Mouse (Mus musculus): ENCODE data around the gene Ctsl. TPM values are rescaled to one million over a fixed set of nuclear protein-coding genes. Genes with fewer than 3 reads are reported as not detected.

Gene Ctsl
- 103 and 116 TPM in 2 replicates for total RNA-seq (2014; rRNA removed)
- polyA plus RNA-seq (2015; fragmentation: Nextera tagmentation; extraction: Ambion mirVana) = 203 and 219 TPM in 2 replicates

DNA sequence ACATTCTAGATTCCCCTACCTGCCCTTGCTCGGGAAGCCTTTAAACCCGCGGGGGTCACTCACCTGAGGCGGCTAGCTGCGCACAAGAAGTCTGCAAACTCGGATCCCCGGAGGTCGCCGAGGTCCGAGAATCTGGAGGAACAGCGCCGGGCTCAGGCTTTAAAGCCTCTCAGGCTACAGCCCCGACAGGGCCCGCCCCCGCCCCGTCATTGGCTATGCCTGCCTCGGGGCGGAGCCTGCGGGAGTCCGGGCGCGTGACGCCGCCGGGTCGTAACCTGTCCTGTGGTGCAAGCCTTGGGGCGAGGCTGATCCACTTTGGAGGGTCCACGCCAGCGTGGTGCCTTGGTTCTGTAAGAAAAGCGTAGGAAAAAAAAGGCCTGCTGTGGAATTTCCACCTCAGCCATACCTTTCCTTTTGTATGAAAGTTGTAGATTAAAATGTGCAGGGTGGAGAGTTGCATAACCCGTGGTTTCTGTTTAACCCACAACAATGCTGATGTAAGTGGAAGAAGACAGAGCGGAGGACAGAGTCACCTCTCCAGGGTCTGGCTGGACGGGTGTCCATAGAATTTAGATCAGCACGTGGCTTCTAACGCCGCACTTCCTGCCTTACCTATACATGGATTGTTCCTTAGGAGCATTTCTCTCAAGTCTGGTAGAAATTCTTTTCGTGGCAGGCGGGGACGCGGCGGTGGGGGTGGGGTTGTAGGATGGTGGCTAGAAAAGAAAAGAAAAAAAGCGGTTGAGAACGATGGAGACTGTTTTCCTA is at the start of gene Ctsl:
Ctsl (minus strand) TSS at position 718 of the 768 bp plus-strand sequence.
- Histone ChIP-seq H3K4me3 (ENCODE audit: low read length) (peak within 1 kb of the TSS; percentile 85), H3K4me2 (ENCODE audit: low read depth, low read length) (peak within 1 kb of the TSS; percentile 86), H3K9ac (replicated peaks; ENCODE audit: low read length) (peak within 1 kb of the TSS; percentile 81), H3K36me3 (ENCODE audit: insufficient read depth, low read length) (peaks cover 14% of the 10 kb centered on the region), H3K27ac (peak within 1 kb of the TSS; percentile 65; the same call in 1 of the 2 replicates), H3K4me1 (ENCODE audit: insufficient read depth, low read length) (no peaks in the 10 kb centered on the region; the same call in 1 of the 2 replicates), H3K9me3 (ENCODE audit: low read length) (no peaks in the 10 kb centered on the region), H3K27me3 (ENCODE audit: insufficient read depth, low read length) (no peaks in the 10 kb centered on the region)
- ATAC-seq (peak; percentile 99), DNase-seq (ENCODE audit: low spot score) (peak; percentile 93)
- WGBS = 0% methylated on average over 43 of the region's 43 CpGs
- no peak for TF ChIP-seq CTCF (IDR thresholded peaks at IDR 0.05; ENCODE audit: low read depth)

- Histone ChIP-seq H3K4me1 (ENCODE audit: insufficient read depth, low read length) (no peaks in the 10 kb centered on the region), H3K9ac (replicated peaks; ENCODE audit: low read length) (no peak overlapping the region), H3K4me3 (ENCODE audit: low read length) (no peak overlapping the region), H3K27me3 (ENCODE audit: insufficient read depth, low read length) (no peaks in the 10 kb centered on the region), H3K9me3 (ENCODE audit: low read length) (no peaks in the 10 kb centered on the region), H3K4me2 (ENCODE audit: low read depth, low read length) (no peak overlapping the region), H3K27ac (no peak overlapping the region), H3K36me3 (ENCODE audit: insufficient read depth, low read length) (no peaks in the 10 kb centered on the region)
- ATAC-seq = no peak
- TF ChIP-seq CTCF (IDR thresholded peaks at IDR 0.05; ENCODE audit: low read depth) = no peak
- DNase-seq (ENCODE audit: low spot score) = peak; percentile 39
- WGBS = 50% methylated on average over 5 of the region's 5 CpGs
These were observed 46.4 kb upstream of the Ctsl start for GRCm38 (mm10) chr13:64416955-64417601.

DNA sequence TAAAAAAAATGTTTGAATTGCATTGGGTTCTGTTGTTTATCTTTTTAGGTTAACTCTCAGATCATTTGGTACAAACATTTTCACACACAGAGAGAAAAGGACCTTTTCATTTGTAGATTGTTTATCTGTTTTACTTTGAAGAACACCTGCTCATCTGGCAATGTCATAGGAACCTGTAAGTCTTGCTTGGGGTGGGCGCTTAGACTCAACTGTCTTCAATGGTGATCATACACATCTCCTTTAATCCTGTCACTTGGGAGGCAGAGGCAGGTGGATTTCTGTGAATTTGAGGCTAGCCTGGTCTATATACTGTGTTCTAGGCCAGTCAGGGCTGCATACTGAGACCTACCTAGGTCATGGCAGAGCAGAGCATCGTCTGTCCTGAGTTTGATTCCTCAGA is 45.0 kb upstream of the Ctsl start:
- 93% methylated on average over 2 of the region's 2 CpGs for WGBS
- no peaks in the 10 kb centered on the region for H3K27me3 ChIP-seq (ENCODE audit: insufficient read depth, low read length)
- H3K4me3 ChIP-seq (ENCODE audit: low read length) = no peak overlapping the region
- H3K9me3 ChIP-seq (ENCODE audit: low read length) = no peaks in the 10 kb centered on the region
- no peak overlapping the region for H3K27ac ChIP-seq
- no peaks in the 10 kb centered on the region for H3K4me1 ChIP-seq (ENCODE audit: insufficient read depth, low read length)
- no peak for TF ChIP-seq CTCF (IDR thresholded peaks at IDR 0.05; ENCODE audit: low read depth)
- DNase-seq (ENCODE audit: low spot score) = no peak
- no peak overlapping the region for H3K9ac ChIP-seq (replicated peaks; ENCODE audit: low read length)
- ATAC-seq = no peak
- no peak overlapping the region for H3K4me2 ChIP-seq (ENCODE audit: low read depth, low read length)
- H3K36me3 ChIP-seq (ENCODE audit: insufficient read depth, low read length) = no peaks in the 10 kb centered on the region

DNA sequence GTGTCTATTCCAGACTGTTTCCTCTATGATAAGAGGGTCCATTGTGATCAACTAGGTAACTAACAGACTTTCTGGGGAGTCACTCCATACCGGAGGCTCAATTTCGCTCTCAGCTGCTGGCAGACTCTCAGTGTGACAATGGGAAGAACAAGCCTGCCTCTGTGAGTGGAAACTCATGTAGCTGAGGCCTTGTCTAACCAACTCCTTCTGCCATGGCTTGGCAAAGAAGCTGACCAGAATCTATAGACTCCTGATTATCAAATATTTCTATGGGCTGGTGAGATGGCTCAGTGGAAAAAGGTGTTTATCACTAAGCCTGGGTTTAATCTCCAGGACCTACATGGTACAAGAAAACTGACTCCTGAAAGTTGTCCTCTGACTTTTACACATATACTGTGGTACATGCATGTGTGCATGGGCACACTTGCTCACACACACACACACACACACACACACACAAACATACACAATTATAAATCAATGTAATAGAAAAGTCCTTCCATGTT is 42.1 kb upstream of the Ctsl start:
- H3K27me3 ChIP-seq (ENCODE audit: insufficient read depth, low read length) = no peaks in the 10 kb centered on the region
- no peaks in the 10 kb centered on the region for H3K9me3 ChIP-seq (ENCODE audit: low read length)
- 75% methylated on average over 2 of the region's 2 CpGs for WGBS
- TF ChIP-seq CTCF (IDR thresholded peaks at IDR 0.05; ENCODE audit: low read depth) = no peak
- no peaks in the 10 kb centered on the region for H3K36me3 ChIP-seq (ENCODE audit: insufficient read depth, low read length)
- no peaks in the 10 kb centered on the region for H3K4me1 ChIP-seq (ENCODE audit: insufficient read depth, low read length)
- no peak for ATAC-seq
- no peak overlapping the region for H3K9ac ChIP-seq (replicated peaks; ENCODE audit: low read length)
- DNase-seq (ENCODE audit: low spot score) = no peak
- H3K4me2 ChIP-seq (ENCODE audit: low read depth, low read length) = no peak overlapping the region
- no peak overlapping the region for H3K4me3 ChIP-seq (ENCODE audit: low read length)
- H3K27ac ChIP-seq = no peak overlapping the region

DNA sequence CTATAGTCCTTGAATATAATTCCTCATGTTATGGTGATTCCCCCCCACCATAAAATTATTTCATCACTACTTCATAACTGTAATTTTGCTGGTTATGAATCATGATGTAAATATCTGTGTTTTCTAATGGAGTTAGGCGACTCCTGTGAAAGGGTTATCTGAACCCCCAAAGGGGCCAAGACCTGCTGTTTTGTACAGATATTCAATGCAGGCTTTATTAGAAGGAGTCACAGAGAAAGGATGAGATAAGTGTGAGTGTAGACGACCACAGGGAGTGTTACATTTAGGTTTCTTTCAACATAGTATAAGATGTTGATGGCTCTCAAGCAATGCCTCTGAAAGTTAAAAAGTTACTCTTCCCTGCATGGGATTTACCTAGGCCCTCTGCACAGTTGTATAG is 40.6 kb upstream of the Ctsl start:
- DNase-seq (ENCODE audit: low spot score) (no peak), ATAC-seq (no peak)
- no peaks in the 10 kb centered on the region for H3K36me3 ChIP-seq (ENCODE audit: insufficient read depth, low read length)
- H3K27ac ChIP-seq = no peak overlapping the region
- no peak for TF ChIP-seq CTCF (IDR thresholded peaks at IDR 0.05; ENCODE audit: low read depth)
- H3K9ac ChIP-seq (replicated peaks; ENCODE audit: low read length) = no peak overlapping the region
- H3K9me3 ChIP-seq (ENCODE audit: low read length) = no peaks in the 10 kb centered on the region
- no peaks in the 10 kb centered on the region for H3K4me1 ChIP-seq (ENCODE audit: insufficient read depth, low read length)
- 81% methylated on average over 2 of the region's 2 CpGs for WGBS
- no peak overlapping the region for H3K4me2 ChIP-seq (ENCODE audit: low read depth, low read length)
- H3K4me3 ChIP-seq (ENCODE audit: low read length) = no peak overlapping the region
- no peaks in the 10 kb centered on the region for H3K27me3 ChIP-seq (ENCODE audit: insufficient read depth, low read length)

DNA sequence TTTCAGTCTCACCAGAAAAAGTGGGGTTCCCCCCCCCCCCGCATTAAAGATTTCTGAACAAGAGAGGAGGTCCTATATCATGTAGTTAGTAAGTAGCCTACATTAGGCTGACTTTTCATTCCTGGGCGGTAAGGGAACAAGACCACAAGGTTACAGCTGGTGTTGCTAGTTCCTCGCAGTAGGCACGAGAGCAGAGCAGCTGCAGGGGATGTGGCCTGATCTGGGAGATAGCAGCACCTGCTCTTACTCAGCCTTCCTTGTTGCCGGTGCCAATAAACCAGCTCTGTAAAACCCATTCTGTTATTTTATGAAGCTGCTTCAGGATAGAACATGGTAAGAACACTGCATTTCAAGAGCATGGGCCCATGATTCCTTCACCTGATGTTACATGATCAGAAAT is 39.9 kb upstream of the Ctsl start:
- ATAC-seq = no peak
- Histone ChIP-seq H3K4me1 (ENCODE audit: insufficient read depth, low read length) (no peaks in the 10 kb centered on the region), H3K4me2 (ENCODE audit: low read depth, low read length) (no peak overlapping the region), H3K36me3 (ENCODE audit: insufficient read depth, low read length) (no peaks in the 10 kb centered on the region), H3K4me3 (ENCODE audit: low read length) (no peak overlapping the region), H3K9ac (replicated peaks; ENCODE audit: low read length) (no peak overlapping the region), H3K9me3 (ENCODE audit: low read length) (no peaks in the 10 kb centered on the region), H3K27me3 (ENCODE audit: insufficient read depth, low read length) (no peaks in the 10 kb centered on the region), H3K27ac (no peak overlapping the region)
- TF ChIP-seq CTCF (IDR thresholded peaks at IDR 0.05; ENCODE audit: low read depth) = no peak
- no peak for DNase-seq (ENCODE audit: low spot score)
- 72% methylated on average over 5 of the region's 5 CpGs for WGBS

Measured in hindbrain, postnatal 0 days (tissue).